Mouse (Mus musculus): ENCODE measurements around the gene Rasgef1a. TPM values are rescaled to one million over a fixed set of nuclear protein-coding genes. Genes with fewer than 3 reads are reported as not detected.
A peak's percentile ranks its signal among the peaks of the same experiment; 100 is the strongest.

Rasgef1a gene
- 0.10 TPM in 1 of 2 replicates, not detected in the other for polyA plus RNA-seq (2015; fragmentation: Nextera tagmentation; extraction: Ambion mirVana)

- H3K4me2 ChIP-seq: peak within 1 kb of the TSS; percentile 86
- no peak for ATAC-seq (ENCODE audit: insufficient number of reproducible peaks, insufficient read depth, low FRiP score, low TSS enrichment, low read depth)
- H3K27ac ChIP-seq: no peak within 1 kb of the TSS
- H3K4me3 ChIP-seq: peak within 1 kb of the TSS; percentile 50
- H3K36me3 ChIP-seq: no peaks in the 10 kb centered on the region
- H3K9ac ChIP-seq: no peak within 1 kb of the TSS
- WGBS: 12% methylated on average over 60 of the region's 70 CpGs
- peaks cover 5% of the 10 kb centered on the region; the same call in 1 of the 2 replicates for H3K4me1 ChIP-seq
- H3K27me3 ChIP-seq: peaks cover 72% of the 10 kb centered on the region
- H3K9me3 ChIP-seq: no peaks in the 10 kb centered on the region
Observed at GRCm38 (mm10) chr6:118010756-118011615, at the start of gene Rasgef1a. Gene Rasgef1a (plus strand): TSS chr6:118011438.

DNA sequence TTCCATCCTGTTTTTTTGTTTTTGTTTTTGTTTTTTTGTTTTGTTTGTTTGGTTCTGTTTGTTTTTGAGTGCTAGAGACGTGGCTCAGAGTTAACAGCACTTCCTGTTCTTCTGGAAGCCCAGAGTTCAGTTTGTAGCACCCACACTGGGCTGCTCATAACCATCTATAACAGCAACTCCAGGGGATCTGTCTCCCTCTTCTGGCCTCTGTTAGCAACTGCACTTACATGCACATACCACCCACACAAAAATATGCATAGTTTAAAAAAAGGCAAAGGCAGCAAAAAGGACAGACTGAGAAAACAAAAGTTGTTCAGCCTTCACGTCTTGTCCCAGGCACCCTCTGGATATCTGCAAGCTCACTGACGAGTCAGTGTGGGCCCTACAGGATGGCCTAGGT lies 48.0 kb upstream of the Rasgef1a start:
- Histone ChIP-seq H3K9me3 (no peaks in the 10 kb centered on the region), H3K4me1 (no peaks in the 10 kb centered on the region), H3K27me3 (no peaks in the 10 kb centered on the region), H3K9ac (no peak overlapping the region), H3K4me2 (no peak overlapping the region), H3K36me3 (no peaks in the 10 kb centered on the region), H3K27ac (no peak overlapping the region), H3K4me3 (no peak overlapping the region)
- ATAC-seq (ENCODE audit: insufficient number of reproducible peaks, insufficient read depth, low FRiP score, low TSS enrichment, low read depth): no peak
- 79% methylated on average over 3 of the region's 3 CpGs for WGBS

DNA sequence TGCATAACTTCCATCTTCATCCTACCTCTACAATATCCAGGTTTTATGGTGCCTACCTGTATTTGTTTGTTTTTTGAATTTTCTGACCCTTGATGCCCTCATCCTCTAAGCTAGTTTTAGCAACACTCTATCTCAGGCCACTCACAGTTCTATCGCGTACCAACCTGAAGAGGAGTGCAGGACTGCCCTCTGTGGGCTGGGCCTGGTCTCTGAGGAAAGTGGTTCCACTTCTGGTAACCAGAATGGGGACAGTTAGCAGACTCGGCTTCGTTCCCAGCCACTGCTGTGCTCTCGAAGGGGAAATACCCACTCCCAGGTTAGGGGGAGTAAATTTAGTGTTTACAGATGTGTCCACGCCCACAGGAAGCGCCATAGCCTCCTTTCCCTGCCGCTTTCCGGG lies 44.5 kb upstream of the Rasgef1a start:
- 31% methylated on average over 9 of the region's 9 CpGs for WGBS
- Histone ChIP-seq H3K27me3 (no peaks in the 10 kb centered on the region), H3K9ac (no peak overlapping the region), H3K4me2 (no peak overlapping the region), H3K4me3 (no peak overlapping the region), H3K27ac (no peak overlapping the region), H3K4me1 (no peaks in the 10 kb centered on the region), H3K36me3 (no peaks in the 10 kb centered on the region), H3K9me3 (no peaks in the 10 kb centered on the region)
- no peak for ATAC-seq (ENCODE audit: insufficient number of reproducible peaks, insufficient read depth, low FRiP score, low TSS enrichment, low read depth)

DNA sequence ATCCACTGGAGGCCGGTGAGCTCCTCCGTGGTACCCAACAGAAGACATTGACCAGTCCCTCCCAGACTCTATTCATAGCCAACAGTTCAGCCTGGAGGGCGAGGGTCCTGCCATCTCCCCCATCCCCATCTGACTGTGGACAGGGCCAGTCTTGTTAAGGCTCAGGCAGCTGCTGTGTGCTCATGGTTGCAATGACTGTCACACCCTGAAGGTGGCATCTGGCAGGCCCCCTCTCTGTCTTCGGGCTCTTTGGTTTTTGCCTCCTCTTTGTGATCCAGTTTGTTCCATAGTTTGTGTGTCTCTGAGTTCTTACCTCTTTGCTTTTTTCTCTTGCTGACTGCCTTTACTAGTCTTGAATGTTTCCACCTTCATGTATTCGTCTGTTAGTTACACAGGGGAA lies 24.1 kb upstream of the Rasgef1a start:
- H3K36me3 ChIP-seq: no peaks in the 10 kb centered on the region
- no peak overlapping the region for H3K27ac ChIP-seq
- no peak overlapping the region for H3K4me2 ChIP-seq
- H3K9ac ChIP-seq: no peak overlapping the region
- H3K9me3 ChIP-seq: no peaks in the 10 kb centered on the region
- no peak overlapping the region for H3K4me3 ChIP-seq
- H3K4me1 ChIP-seq: no peaks in the 10 kb centered on the region
- no peaks in the 10 kb centered on the region for H3K27me3 ChIP-seq
- 56% methylated on average over 5 of the region's 5 CpGs for WGBS
- no peak for ATAC-seq (ENCODE audit: insufficient number of reproducible peaks, insufficient read depth, low FRiP score, low TSS enrichment, low read depth)

DNA sequence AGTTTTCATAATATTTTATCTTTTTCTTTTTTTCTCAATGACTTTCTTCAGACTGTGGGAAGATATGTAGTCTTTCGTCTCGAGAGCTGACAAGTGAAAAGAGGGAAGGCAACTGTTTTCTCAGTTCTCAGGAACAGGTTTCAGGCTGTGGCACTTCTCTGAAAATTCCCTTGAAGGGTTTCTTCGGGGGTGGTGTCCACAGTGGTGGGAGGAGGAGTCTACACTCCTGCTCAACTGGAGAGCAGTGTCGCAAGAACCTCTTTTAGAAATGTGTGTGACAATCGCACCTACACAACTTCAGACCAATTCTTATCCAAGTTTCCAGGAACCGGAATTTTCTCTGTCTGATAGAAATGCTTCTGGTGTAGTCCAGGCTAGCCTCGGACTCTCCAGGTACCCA lies 22.0 kb upstream of the Rasgef1a start:
- H3K9me3 ChIP-seq: no peaks in the 10 kb centered on the region
- H3K27me3 ChIP-seq: no peaks in the 10 kb centered on the region
- H3K4me3 ChIP-seq: no peak overlapping the region
- WGBS: 84% methylated on average over 7 of the region's 7 CpGs
- H3K4me2 ChIP-seq: no peak overlapping the region
- H3K36me3 ChIP-seq: no peaks in the 10 kb centered on the region
- H3K9ac ChIP-seq: no peak overlapping the region
- H3K4me1 ChIP-seq: no peaks in the 10 kb centered on the region
- no peak overlapping the region for H3K27ac ChIP-seq
- ATAC-seq (ENCODE audit: insufficient number of reproducible peaks, insufficient read depth, low FRiP score, low TSS enrichment, low read depth): no peak

GRCm38 (mm10) chr6:117990649-117991048 lies 20.6 kb upstream of the Rasgef1a start:
- ATAC-seq (ENCODE audit: insufficient number of reproducible peaks, insufficient read depth, low FRiP score, low TSS enrichment, low read depth): no peak
- WGBS: 70% methylated on average over 8 of the region's 8 CpGs
- H3K36me3 ChIP-seq: no peaks in the 10 kb centered on the region

GRCm38 (mm10) chr6:117991297-117991696 lies 19.9 kb upstream of the Rasgef1a start:
- Histone ChIP-seq H3K4me1 (no peaks in the 10 kb centered on the region), H3K27ac (no peak overlapping the region), H3K36me3 (no peaks in the 10 kb centered on the region), H3K4me2 (no peak overlapping the region), H3K9ac (no peak overlapping the region), H3K4me3 (no peak overlapping the region), H3K27me3 (no peaks in the 10 kb centered on the region), H3K9me3 (no peaks in the 10 kb centered on the region)
- ATAC-seq (ENCODE audit: insufficient number of reproducible peaks, insufficient read depth, low FRiP score, low TSS enrichment, low read depth): no peak
- 71% methylated on average over 7 of the region's 7 CpGs for WGBS

More at GRCm38 (mm10) chr6:117990649-117991048, 20.6 kb upstream of the Rasgef1a start:
- no peak overlapping the region for H3K9ac ChIP-seq
- H3K4me1 ChIP-seq: no peaks in the 10 kb centered on the region
- H3K4me3 ChIP-seq: no peak overlapping the region
- no peak overlapping the region for H3K27ac ChIP-seq
- H3K4me2 ChIP-seq: no peak overlapping the region
- H3K9me3 ChIP-seq: no peaks in the 10 kb centered on the region
- H3K27me3 ChIP-seq: no peaks in the 10 kb centered on the region

- H3K4me3 ChIP-seq: no peak overlapping the region
- H3K4me1 ChIP-seq: no peaks in the 10 kb centered on the region
- H3K9ac ChIP-seq: no peak overlapping the region
- H3K36me3 ChIP-seq: no peaks in the 10 kb centered on the region
- no peak overlapping the region for H3K4me2 ChIP-seq
- H3K27ac ChIP-seq: no peak overlapping the region
- WGBS: 69% methylated on average over 8 of the region's 8 CpGs
- no peaks in the 10 kb centered on the region for H3K27me3 ChIP-seq
- ATAC-seq (ENCODE audit: insufficient number of reproducible peaks, insufficient read depth, low FRiP score, low TSS enrichment, low read depth): no peak
- H3K9me3 ChIP-seq: no peaks in the 10 kb centered on the region
Observed at GRCm38 (mm10) chr6:117991928-117992327, 19.3 kb upstream of the Rasgef1a start.

DNA sequence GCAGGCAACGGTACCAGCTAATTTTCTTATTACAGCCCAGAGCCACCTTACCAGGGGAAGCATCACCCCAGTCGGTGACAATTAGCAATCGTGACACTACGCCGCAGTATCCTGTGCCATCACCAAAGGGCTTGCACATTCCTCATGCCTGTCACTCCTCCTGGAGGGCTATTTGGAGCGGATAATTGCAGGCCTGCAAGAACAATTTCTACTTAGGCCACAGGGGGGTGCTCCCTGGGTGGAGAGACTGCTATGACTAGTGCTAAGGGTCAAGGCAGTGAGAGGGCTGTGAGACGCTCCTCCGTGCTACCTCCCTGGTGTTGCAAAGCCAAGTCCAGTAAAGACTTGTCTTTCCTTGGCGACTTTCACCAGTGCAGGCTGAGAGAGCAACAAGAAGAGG lies 16.1 kb upstream of the Rasgef1a start:
- H3K4me2 ChIP-seq: no peak overlapping the region
- no peak overlapping the region for H3K27ac ChIP-seq
- no peaks in the 10 kb centered on the region for H3K27me3 ChIP-seq
- H3K36me3 ChIP-seq: no peaks in the 10 kb centered on the region
- no peaks in the 10 kb centered on the region for H3K4me1 ChIP-seq
- H3K4me3 ChIP-seq: no peak overlapping the region
- H3K9ac ChIP-seq: no peak overlapping the region
- no peaks in the 10 kb centered on the region for H3K9me3 ChIP-seq
- WGBS: 56% methylated on average over 9 of the region's 9 CpGs
- ATAC-seq (ENCODE audit: insufficient number of reproducible peaks, insufficient read depth, low FRiP score, low TSS enrichment, low read depth): no peak

DNA sequence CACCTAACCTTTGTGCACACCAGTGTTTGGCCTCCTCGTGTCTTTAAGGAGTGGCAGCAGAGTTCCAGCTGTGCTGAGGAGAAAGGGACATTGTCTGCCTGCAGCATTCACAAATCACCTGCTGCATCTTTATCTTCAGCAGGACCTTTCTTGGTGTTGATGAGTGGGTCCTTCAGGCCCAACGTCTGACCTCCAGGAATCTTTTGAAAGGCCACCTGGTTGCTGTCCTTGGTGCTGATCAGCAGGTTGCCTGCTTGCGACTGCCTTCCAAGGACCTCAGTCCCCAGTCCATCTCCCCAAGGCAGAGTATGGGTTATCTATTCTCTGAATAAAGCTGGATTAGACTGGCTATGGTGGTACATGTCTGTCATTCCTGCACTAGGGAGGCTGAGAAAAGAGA lies 10.0 kb upstream of the Rasgef1a start:
- Histone ChIP-seq H3K9ac (no peak overlapping the region), H3K4me1 (no peaks in the 10 kb centered on the region), H3K27ac (no peak overlapping the region), H3K9me3 (no peaks in the 10 kb centered on the region), H3K4me2 (no peak overlapping the region), H3K36me3 (no peaks in the 10 kb centered on the region), H3K4me3 (no peak overlapping the region), H3K27me3 (0 out of 2 replicates have a peak, but pooled peaks cover 2% of the 10 kb centered on the region)
- 17% methylated on average over 3 of the region's 3 CpGs for WGBS
- no peak for ATAC-seq (ENCODE audit: insufficient number of reproducible peaks, insufficient read depth, low FRiP score, low TSS enrichment, low read depth)

- no peak overlapping the region for H3K4me3 ChIP-seq
- 48% methylated on average over 5 of the region's 5 CpGs for WGBS
- peaks cover 36% of the 10 kb centered on the region for H3K27me3 ChIP-seq
- H3K4me2 ChIP-seq: no peak overlapping the region
- no peak for ATAC-seq (ENCODE audit: insufficient number of reproducible peaks, insufficient read depth, low FRiP score, low TSS enrichment, low read depth)
- H3K27ac ChIP-seq: no peak overlapping the region
- no peak overlapping the region for H3K9ac ChIP-seq
- no peaks in the 10 kb centered on the region for H3K9me3 ChIP-seq
- H3K36me3 ChIP-seq: no peaks in the 10 kb centered on the region
- peaks cover 5% of the 10 kb centered on the region; the same call in 1 of the 2 replicates for H3K4me1 ChIP-seq
Observed at GRCm38 (mm10) chr6:118007302-118007701, 3.9 kb upstream of the Rasgef1a start.

DNA sequence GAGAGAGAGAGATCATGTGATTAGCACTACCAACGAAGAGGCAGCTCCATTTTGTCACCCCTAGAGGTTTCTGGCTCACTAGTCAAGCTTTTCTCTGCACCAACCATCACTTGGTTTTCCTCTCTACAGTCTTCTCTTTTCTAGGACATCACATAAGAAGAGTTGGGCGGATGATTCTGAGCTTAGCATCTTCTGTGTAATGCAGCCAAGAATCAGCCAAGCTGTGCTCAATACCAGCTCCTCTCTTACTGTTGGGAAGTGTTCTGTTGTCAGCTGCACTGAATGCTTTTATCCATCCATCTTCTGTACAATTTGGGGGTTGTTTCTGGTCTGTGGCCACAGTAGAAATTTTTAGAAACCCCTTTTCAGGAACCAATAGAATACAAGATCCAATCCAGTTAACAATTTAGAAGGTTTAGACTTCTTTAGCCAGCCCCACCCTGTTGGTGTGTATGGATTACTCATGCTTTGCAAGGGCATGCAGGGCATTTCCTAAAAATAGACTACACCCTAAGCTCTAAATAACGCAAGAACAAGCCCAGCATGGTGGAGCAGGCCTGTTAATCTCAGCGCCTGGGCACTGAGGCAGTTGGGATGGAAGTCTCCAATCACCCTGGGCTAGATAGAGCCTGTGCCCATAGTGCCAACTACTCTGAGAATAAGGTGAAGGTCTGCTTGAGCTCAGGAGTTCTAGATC lies 3.2 kb upstream of the Rasgef1a start:
- no peak for ATAC-seq (ENCODE audit: insufficient number of reproducible peaks, insufficient read depth, low FRiP score, low TSS enrichment, low read depth)
- H3K36me3 ChIP-seq: no peaks in the 10 kb centered on the region

More for the DNA sequence above, 3.2 kb upstream of the Rasgef1a start:
- Histone ChIP-seq H3K4me2 (no peak overlapping the region), H3K9me3 (no peaks in the 10 kb centered on the region), H3K4me3 (no peak overlapping the region), H3K27ac (no peak overlapping the region), H3K4me1 (peaks cover 5% of the 10 kb centered on the region; the same call in 1 of the 2 replicates), H3K9ac (no peak overlapping the region), H3K27me3 (peaks cover 42% of the 10 kb centered on the region)
- 68% methylated on average over 4 of the region's 4 CpGs for WGBS
